Mouse (Mus musculus) limb, embryonic 14.5 days (tissue): ENCODE measurements around the gene Tubgcp6. TPM values are rescaled to one million over a fixed set of nuclear protein-coding genes. Genes with fewer than 3 reads are reported as not detected.

ENCODE experiments used
- ATAC-seq: fragments of 200-750 bp; cut with Nextera tagmentation; 2 replicates; pipeline ENCODE4 v1.8.0; 2017; ENCODE audit warnings: low read depth, moderate number of reproducible peaks, moderate TSS enrichment; ENCODE audit not compliant: low FRiP score
- DNase-seq: peaks from one replicate; pipeline ENCODE4 v3.0.0-alpha.2; 2015; ENCODE audit warnings: low spot score
- H3K27ac ChIP-seq: fragments of 300-500 bp; sonication (generic); replicated peaks from 2 replicates; pipeline ENCODE4 v1.5.1; 2014; ENCODE audit warnings: low read depth, mild to moderate bottlenecking, low read length, moderate library complexity, mixed read lengths
- H3K27me3 ChIP-seq: fragments of 300-500 bp; sonication (generic); 2 replicates; pipeline ENCODE4 v1.6.1; 2014; ENCODE audit warnings: low read length, mixed read lengths; ENCODE audit not compliant: control insufficient read depth, insufficient read depth
- H3K36me3 ChIP-seq: fragments of 300-500 bp; sonication (generic); 2 replicates; pipeline ENCODE4 v1.6.1; 2014; ENCODE audit warnings: mild to moderate bottlenecking, low read length, moderate library complexity, mixed read lengths; ENCODE audit not compliant: control insufficient read depth, insufficient read depth
- H3K4me1 ChIP-seq: fragments of 300-500 bp; sonication (generic); 2 replicates; pipeline ENCODE4 v1.6.1; 2014; ENCODE audit warnings: antibody characterized with exemption, low read length, mixed read lengths; ENCODE audit not compliant: control insufficient read depth, insufficient read depth
- H3K4me2 ChIP-seq: fragments of 300-500 bp; sonication (generic); replicated peaks from 2 replicates; pipeline ENCODE4 v1.6.1; 2014; ENCODE audit warnings: low read depth, mild to moderate bottlenecking, low read length, moderate library complexity; ENCODE audit not compliant: severe bottlenecking
- H3K4me3 ChIP-seq: fragments of 300-500 bp; sonication (generic); replicated peaks from 2 replicates; pipeline ENCODE4 v1.5.1; 2014; ENCODE audit warnings: low read length
- H3K9ac ChIP-seq: fragments of 300-500 bp; sonication (generic); 2 replicates; pipeline ENCODE4 v1.6.1; 2014; ENCODE audit warnings: mild to moderate bottlenecking, low read depth, low read length, moderate library complexity; ENCODE audit not compliant: severe bottlenecking
- H3K9me3 ChIP-seq: fragments of 300-500 bp; sonication (generic); 2 replicates; pipeline ENCODE4 v1.6.1; 2016; ENCODE audit warnings: low read length; ENCODE audit not compliant: control insufficient read depth
- POLR2A ChIP-seq: fragments of 200-500 bp; IDR thresholded peaks from 2 replicates; pipeline ENCODE4 v1.8.0; 2012; ENCODE audit warnings: inconsistent platforms, mild to moderate bottlenecking, moderate library complexity, borderline replicate concordance; ENCODE audit not compliant: insufficient read depth, insufficient read length; ENCODE audit errors: extremely low read depth
- WGBS: fragments of 180-500 bp; shearing (Covaris S2); extraction: QIAGEN DNeasy Blood & Tissue Kit; methylation state at CpG from one replicate; pipeline ENCODE4 v1.1.7; 2014; 5-methylcytosine and 5-hydroxymethylcytosine counted together
- polyA plus RNA-seq, 2 experiments: library from polyadenylated mRNA; depleted of rRNA in 1 of 2; stranded (reverse) in 1 of 2; unstranded in 1 of 2; fragments of >200 nt; fragmentation: Nextera tagmentation in 1 of 2; extraction: Ambion mirVana in 1 of 2; gene quantifications; 2 replicates each; pipeline versions ENCODE4 v1.2.1 to v1.2.3; 2012 to 2014

The Tubgcp6 gene
- polyA plus RNA-seq, 2 experiments = 17.2 to 36.8 TPM

DNA sequence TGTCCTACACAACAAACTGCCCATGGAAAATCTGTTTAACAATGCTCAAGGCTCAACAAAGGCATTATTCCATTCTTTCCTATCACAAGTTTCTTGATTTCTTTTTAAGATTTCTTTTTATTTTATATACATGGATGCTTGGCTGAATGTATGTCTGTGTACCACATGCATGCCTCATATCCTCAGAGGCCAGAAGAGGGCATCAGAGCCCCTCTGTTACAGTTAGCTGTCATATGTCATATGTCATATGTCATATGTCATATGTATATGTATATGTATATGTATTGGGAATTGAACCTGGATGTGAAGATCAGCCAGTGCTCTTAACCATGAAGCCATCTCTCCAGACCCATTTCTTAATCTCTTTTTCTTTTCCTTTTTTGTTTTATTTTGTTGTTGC lies 4.9 kb downstream of the Tubgcp6 start:
- Histone ChIP-seq H3K9ac (no peak overlapping the region), H3K4me3 (no peak overlapping the region), H3K9me3 (no peaks in the 10 kb centered on the region), H3K4me1 (peaks cover 18% of the 10 kb centered on the region), H3K4me2 (no peak overlapping the region), H3K36me3 (peaks cover 62% of the 10 kb centered on the region), H3K27me3 (no peaks in the 10 kb centered on the region), H3K27ac (no peak overlapping the region)
- no peak for TF ChIP-seq POLR2A
- no peak for DNase-seq
- no peak for ATAC-seq

DNA sequence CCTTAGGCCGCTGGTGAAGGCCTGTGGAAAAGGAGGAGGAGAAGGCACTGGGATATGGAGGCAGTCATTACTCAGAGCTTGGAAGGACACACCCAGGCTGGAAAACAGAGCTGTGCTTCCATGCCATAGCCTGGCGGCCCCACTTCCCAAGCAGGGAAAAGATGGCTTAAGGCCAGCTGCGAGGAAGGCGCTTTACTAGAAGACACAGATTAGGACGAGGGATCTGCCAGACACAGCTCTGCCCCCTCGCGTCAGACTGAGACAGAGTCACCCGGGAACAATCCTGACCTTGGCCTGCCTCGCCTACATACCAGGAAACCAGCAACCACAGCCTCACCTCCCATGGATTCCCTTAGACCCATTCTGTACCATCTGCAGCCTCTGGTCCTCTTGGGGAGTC lies 12.8 kb downstream of the Tubgcp6 start:
- Histone ChIP-seq H3K27ac (no peak overlapping the region), H3K9me3 (no peaks in the 10 kb centered on the region), H3K27me3 (no peaks in the 10 kb centered on the region), H3K4me3 (no peak overlapping the region), H3K4me1 (no peaks in the 10 kb centered on the region), H3K9ac (no peak overlapping the region), H3K36me3 (peaks cover 93% of the 10 kb centered on the region), H3K4me2 (no peak overlapping the region)
- DNase-seq (no peak), ATAC-seq (no peak)
- 78% methylated on average over 9 of the region's 9 CpGs for WGBS
- TF ChIP-seq POLR2A = no peak

DNA sequence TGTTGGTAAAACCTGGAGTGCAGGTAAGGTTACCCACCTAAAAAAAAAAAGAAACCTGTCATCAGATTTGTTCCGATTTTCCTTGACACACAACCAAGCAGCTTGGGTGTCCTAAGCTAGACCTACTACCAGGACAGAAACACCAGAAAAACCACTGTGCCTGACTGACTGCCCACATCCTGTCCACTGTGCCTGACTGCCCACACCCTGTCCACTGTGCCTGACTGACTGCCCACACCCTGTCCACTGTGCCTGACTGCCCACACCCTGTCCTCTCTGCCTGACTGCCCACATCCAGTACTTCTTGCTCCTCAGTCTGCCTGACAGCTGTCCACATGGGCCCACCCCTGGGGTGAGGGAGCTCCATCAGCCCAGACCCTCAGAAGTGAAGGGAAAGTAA lies 15.9 kb downstream of the Tubgcp6 start:
- no peak overlapping the region for H3K4me2 ChIP-seq
- no peaks in the 10 kb centered on the region for H3K27me3 ChIP-seq
- no peak for TF ChIP-seq POLR2A
- H3K27ac ChIP-seq = no peak overlapping the region
- no peak overlapping the region for H3K4me3 ChIP-seq
- no peak overlapping the region for H3K9ac ChIP-seq
- peaks cover 95% of the 10 kb centered on the region for H3K36me3 ChIP-seq
- no peak for ATAC-seq
- no peaks in the 10 kb centered on the region for H3K9me3 ChIP-seq
- H3K4me1 ChIP-seq = no peaks in the 10 kb centered on the region
- WGBS = 92% methylated on average over 1 of the region's 1 CpGs
- no peak for DNase-seq

DNA sequence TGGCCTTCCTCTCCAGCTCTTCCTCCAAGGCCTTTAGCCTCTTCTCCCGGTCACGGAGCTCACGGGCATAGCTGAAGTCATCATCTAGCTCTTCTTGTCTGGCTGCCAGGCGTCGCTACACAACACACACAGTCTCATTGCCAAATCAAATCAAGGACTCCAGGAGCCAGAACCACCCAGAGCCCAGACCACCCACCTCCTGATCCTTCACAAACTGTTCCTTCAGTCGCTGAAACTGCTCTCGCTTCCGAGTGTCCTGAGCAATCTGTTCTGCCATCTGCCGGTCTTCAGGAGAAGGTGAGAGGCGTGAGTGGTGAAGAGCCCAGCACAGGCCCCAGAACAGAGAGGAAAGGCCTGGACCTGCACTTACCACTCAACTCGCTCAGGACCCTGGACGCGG lies 16.8 kb downstream of the Tubgcp6 start:
- Histone ChIP-seq H3K9ac (no peak overlapping the region), H3K36me3 (peaks cover 95% of the 10 kb centered on the region), H3K27me3 (no peaks in the 10 kb centered on the region), H3K4me3 (no peak overlapping the region), H3K4me1 (no peaks in the 10 kb centered on the region), H3K4me2 (no peak overlapping the region), H3K27ac (no peak overlapping the region), H3K9me3 (no peaks in the 10 kb centered on the region)
- TF ChIP-seq POLR2A = no peak
- WGBS = 89% methylated on average over 13 of the region's 13 CpGs
- DNase-seq (no peak), ATAC-seq (no peak)

- WGBS = 96% methylated on average over 8 of the region's 8 CpGs
- Histone ChIP-seq H3K27me3 (no peaks in the 10 kb centered on the region), H3K4me2 (no peak overlapping the region), H3K9ac (no peak overlapping the region), H3K4me1 (no peaks in the 10 kb centered on the region), H3K36me3 (peaks cover 95% of the 10 kb centered on the region), H3K27ac (no peak overlapping the region), H3K9me3 (no peaks in the 10 kb centered on the region), H3K4me3 (no peak overlapping the region)
- no peak for TF ChIP-seq POLR2A
- DNase-seq = no peak
- no peak for ATAC-seq
These were observed 18.5 kb downstream of the Tubgcp6 start for GRCm38 (mm10) chr15:89104425-89104824.

DNA sequence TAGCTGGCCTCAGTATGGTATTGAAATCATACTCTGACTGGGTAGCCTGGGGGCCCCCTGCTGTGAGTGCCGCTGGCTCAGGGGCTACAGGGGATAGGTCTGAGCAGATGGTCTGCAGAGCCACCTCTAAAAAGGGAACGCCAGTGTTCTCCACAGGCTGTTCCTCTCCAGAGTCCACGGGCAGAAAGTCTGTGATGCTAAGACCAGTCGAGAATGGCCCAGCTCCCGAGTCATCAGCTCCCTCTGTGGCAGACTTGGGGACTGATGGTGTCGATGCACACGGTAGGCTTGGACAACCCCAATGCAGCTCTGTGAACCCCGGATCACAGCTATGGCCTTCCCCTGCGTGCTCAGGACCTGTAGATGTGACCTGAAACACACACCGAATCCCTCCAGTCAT lies 19.0 kb downstream of the Tubgcp6 start:
- no peak for TF ChIP-seq POLR2A
- no peak overlapping the region for H3K9ac ChIP-seq
- no peaks in the 10 kb centered on the region for H3K9me3 ChIP-seq
- DNase-seq (no peak), ATAC-seq (no peak)
- no peak overlapping the region for H3K4me2 ChIP-seq
- H3K27me3 ChIP-seq = no peaks in the 10 kb centered on the region
- no peaks in the 10 kb centered on the region for H3K4me1 ChIP-seq
- H3K4me3 ChIP-seq = no peak overlapping the region
- H3K27ac ChIP-seq = no peak overlapping the region
- WGBS = 90% methylated on average over 10 of the region's 10 CpGs
- peaks cover 95% of the 10 kb centered on the region for H3K36me3 ChIP-seq
